Mouse (Mus musculus): ENCODE results near the gene Hgd. TPM values are rescaled to one million over a fixed set of nuclear protein-coding genes. Genes with fewer than 3 reads are reported as not detected.

The Hgd gene
- total RNA-seq, 4 experiments from 2014 or later: not detected

- DNase-seq (ENCODE audit: low spot score in 2 of 2): no peak
Measured at GRCm38 (mm10) chr16:37580651-37581050, 698 bp downstream of the Hgd start.

- DNase-seq (ENCODE audit: low spot score in 2 of 2): no peak
Measured at GRCm38 (mm10) chr16:37581901-37582300, 1.9 kb downstream of the Hgd start.

GRCm38 (mm10) chr16:37583306-37583705, 3.4 kb downstream of the Hgd start:
- DNase-seq (ENCODE audit: low spot score in 2 of 2): no peak

- peak in 1 of 2 experiments; percentile 28 for DNase-seq (ENCODE audit: low spot score in 2 of 2)
Measured at GRCm38 (mm10) chr16:37583801-37584200, 3.8 kb downstream of the Hgd start.

- peak; percentile 43 to 50 for DNase-seq (ENCODE audit: low spot score in 2 of 2)
Measured at GRCm38 (mm10) chr16:37584218-37585035, 4.5 kb downstream of the Hgd start.

GRCm38 (mm10) chr16:37585129-37585563, 5.2 kb downstream of the Hgd start:
- DNase-seq (ENCODE audit: low spot score in 2 of 2): peak in 1 of 2 experiments; percentile 36

- no peak for DNase-seq (ENCODE audit: low spot score in 2 of 2)
Measured at GRCm38 (mm10) chr16:37590921-37591320, 11.0 kb downstream of the Hgd start.

- DNase-seq (ENCODE audit: low spot score in 2 of 2): no peak
Measured at GRCm38 (mm10) chr16:37591551-37591950, 11.6 kb downstream of the Hgd start.

- DNase-seq (ENCODE audit: low spot score in 2 of 2): no peak
Measured at GRCm38 (mm10) chr16:37597412-37597811, 17.5 kb downstream of the Hgd start.

- DNase-seq (ENCODE audit: low spot score in 2 of 2): no peak
Measured at GRCm38 (mm10) chr16:37598463-37598862, 18.5 kb downstream of the Hgd start.

GRCm38 (mm10) chr16:37599326-37599725, 19.4 kb downstream of the Hgd start:
- DNase-seq (ENCODE audit: low spot score in 2 of 2): no peak

- DNase-seq (ENCODE audit: low spot score in 2 of 2): no peak
Measured at GRCm38 (mm10) chr16:37603431-37603830, 23.5 kb downstream of the Hgd start.

- DNase-seq (ENCODE audit: low spot score in 2 of 2): no peak
Measured at GRCm38 (mm10) chr16:37604243-37604642, 24.3 kb downstream of the Hgd start.

- peak in 1 of 2 experiments; percentile 60 for DNase-seq (ENCODE audit: low spot score in 2 of 2)
Measured at GRCm38 (mm10) chr16:37610333-37610732, 30.4 kb downstream of the Hgd start.

- no peak for DNase-seq (ENCODE audit: low spot score in 2 of 2)
Measured at GRCm38 (mm10) chr16:37611072-37611471, 31.1 kb downstream of the Hgd start.

- DNase-seq (ENCODE audit: low spot score in 2 of 2): peak in 1 of 2 experiments; percentile 48
Measured at GRCm38 (mm10) chr16:37612013-37612412, 32.1 kb downstream of the Hgd start.

GRCm38 (mm10) chr16:37614540-37614939, 34.6 kb downstream of the Hgd start:
- DNase-seq (ENCODE audit: low spot score in 2 of 2): no peak

- no peak for DNase-seq (ENCODE audit: low spot score in 2 of 2)
Measured at GRCm38 (mm10) chr16:37615429-37615828, 35.5 kb downstream of the Hgd start.

GRCm38 (mm10) chr16:37616104-37616503, 36.2 kb downstream of the Hgd start:
- DNase-seq (ENCODE audit: low spot score in 2 of 2): no peak

- peak in 1 of 2 experiments; percentile 81 for DNase-seq (ENCODE audit: low spot score in 2 of 2)
Measured at GRCm38 (mm10) chr16:37617695-37618094, 37.7 kb downstream of the Hgd start.

GRCm38 (mm10) chr16:37622403-37622802, 42.5 kb downstream of the Hgd start:
- no peak for DNase-seq (ENCODE audit: low spot score in 2 of 2)

GRCm38 (mm10) chr16:37622919-37623318, 43.0 kb downstream of the Hgd start:
- no peak for DNase-seq (ENCODE audit: low spot score in 2 of 2)

- DNase-seq (ENCODE audit: low spot score in 2 of 2): no peak
Measured at GRCm38 (mm10) chr16:37626388-37626949, 46.5 kb downstream of the Hgd start.

Data from left cerebral cortex, adult 8-10 months (tissue).